Mouse (Mus musculus): ENCODE results near the gene Lrrc23.

Gene Lrrc23

GRCm38 (mm10) chr6:124740211-124740887 is 39.2 kb downstream of the Lrrc23 start:
- peak; percentile 81 for DNase-seq

- DNase-seq, result no peak
Measured at GRCm38 (mm10) chr6:124739231-124739796, 40.2 kb downstream of the Lrrc23 start.

- peak; percentile 65 for DNase-seq
Measured at GRCm38 (mm10) chr6:124738511-124739023, 41.0 kb downstream of the Lrrc23 start, which contains the start of gene Ptpn6. Gene Ptpn6, minus strand, starts transcription at chr6:124738714.

DNA sequence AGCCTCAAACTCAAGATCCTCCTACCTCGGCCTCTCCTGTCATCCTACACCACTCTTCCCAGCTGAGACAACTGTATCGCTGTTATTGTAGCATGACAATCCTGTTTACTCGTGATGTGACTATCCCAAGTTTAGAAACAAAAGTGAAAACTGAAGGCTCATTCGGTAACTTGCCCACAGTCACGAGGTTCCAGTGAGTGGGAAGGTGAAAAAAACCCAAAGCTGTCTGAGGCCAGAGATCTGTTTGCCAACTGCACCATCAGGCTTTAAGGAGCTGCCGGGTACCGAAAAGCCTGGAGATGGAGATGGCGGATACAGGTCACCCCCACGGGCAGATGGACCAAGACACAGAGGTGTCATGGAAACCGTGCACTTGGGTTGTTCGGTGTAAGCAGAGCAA is 42.5 kb downstream of the Lrrc23 start:
- no peak for DNase-seq

GRCm38 (mm10) chr6:124734417-124734816 is 45.1 kb downstream of the Lrrc23 start:
- DNase-seq, result no peak

DNA sequence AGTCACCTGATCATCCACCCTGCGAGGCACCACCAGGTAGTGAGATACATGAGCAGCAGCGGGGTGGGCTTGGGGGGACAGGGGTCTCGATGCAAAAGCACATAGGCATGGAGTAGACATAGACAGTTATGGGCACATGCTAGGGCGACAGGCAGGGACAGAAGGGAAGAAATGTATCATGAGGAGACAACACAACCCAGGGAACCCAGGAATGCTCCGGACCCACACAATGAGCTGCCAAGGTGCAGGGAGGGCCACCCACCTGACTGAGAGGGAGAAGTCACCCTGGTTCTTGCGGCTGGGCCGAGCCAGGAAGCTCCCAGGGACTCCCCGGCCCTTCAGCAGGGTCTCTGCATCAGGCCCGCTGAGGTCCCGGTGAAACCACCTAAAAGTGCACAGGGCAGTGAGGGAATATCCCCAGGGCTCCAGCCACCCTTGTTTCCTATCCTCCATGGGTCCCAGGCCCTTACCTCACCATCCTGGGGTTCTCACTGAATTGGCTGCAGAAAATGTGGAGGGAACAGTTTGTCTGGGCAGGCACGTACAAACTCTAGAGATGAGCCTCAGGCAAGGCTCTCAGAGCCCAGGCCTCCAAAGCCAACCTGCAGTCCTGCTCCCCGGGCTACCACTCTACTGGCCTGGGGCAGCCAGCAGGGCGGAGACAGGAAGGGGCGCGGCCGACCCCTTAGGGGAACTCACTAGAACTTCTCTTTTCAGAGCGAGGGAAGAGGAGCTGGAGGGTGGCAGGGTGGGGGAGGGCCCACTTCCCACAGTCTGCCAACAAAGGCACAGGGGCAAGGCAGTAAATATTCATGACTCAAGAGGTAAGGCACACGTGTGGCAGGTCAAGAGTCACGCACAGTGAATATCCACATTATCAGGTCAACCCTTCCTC is 46.8 kb downstream of the Lrrc23 start:
- DNase-seq, result peak; percentile 37

GRCm38 (mm10) chr6:124731038-124731437 is 48.5 kb downstream of the Lrrc23 start:
- DNase-seq, result no peak

GRCm38 (mm10) chr6:124729850-124730705 is 49.4 kb downstream of the Lrrc23 start:
- no peak for DNase-seq

DNA sequence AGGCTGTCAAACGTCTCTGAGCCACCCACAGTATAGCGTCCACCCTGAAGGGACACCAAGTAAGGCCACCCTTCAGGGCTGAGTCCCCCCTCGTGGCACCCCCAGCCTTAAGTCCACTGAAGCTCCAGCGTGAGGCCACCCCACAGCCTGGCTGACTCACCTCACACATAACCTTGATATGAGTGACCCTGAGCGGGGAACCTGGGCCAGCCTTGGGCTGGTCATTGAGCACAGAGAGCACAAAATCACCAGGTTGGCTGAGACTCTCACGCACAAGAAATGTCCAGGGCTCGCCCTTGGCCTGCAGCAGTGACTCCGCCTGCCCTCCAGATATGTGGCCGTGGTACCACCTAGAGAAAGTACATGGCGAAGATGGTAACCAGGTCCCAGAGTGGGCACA is 50.9 kb downstream of the Lrrc23 start:
- DNase-seq, result no peak

- no peak for DNase-seq
Measured at GRCm38 (mm10) chr6:124724472-124724871, 55.1 kb downstream of the Lrrc23 start.

GRCm38 (mm10) chr6:124723541-124723940 is 56.0 kb downstream of the Lrrc23 start:
- no peak for DNase-seq

DNA sequence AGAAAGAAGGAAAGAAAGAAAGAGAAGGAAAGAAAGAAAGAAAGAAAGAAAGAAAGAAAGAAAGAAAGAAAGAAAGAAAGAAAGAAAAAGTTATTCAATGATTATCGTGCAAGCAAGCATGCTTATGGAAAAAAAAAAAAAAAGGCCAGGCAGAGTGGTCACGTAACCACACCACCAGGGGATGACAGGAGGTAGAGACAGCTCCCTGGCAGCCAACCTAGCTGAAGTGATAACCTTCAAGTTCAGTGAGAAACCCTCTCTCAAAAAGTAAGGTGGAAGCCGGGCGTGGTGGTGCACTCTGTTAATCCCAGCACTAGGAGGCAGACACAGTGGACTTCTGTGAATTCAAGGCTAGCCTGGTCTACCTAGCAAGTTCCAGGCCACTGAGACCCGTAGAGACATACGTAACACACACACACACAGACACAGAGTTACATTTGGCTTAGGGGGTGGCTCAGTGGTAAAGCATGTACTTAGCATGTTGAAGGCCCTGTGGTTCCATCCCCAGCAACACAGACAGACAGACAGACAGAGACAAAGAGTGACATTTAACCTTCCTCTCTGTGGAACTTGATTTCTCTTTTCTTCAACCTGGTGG is 56.6 kb downstream of the Lrrc23 start:
- no peak for DNase-seq

GRCm38 (mm10) chr6:124720904-124721303 is 58.6 kb downstream of the Lrrc23 start:
- no peak for DNase-seq
